Mouse (Mus musculus) midbrain, embryonic 15.5 days (tissue): ENCODE measurements at regions not wholly inside any gene's neighbourhood (a gene's known extent, or its start where the extent isn't known, plus 50 kb on each side); places are given as distances from the start of the nearest gene placed in this dataset.

Source experiments
- ATAC-seq: fragments of 200-750 bp; cut with Nextera tagmentation; replicated peaks from 2 replicates; pipeline ENCODE4 v1.8.0; 2017; ENCODE audit warnings: moderate TSS enrichment
- H3K27ac ChIP-seq: fragments of 300-500 bp; sonication (generic); 2 replicates; pipeline ENCODE4 v1.5.1; 2015; ENCODE audit warnings: mild to moderate bottlenecking, inconsistent platforms
- H3K27me3 ChIP-seq: fragments of 300-500 bp; sonication (generic); replicated peaks from 2 replicates; pipeline ENCODE4 v1.6.1; 2015; ENCODE audit warnings: inconsistent platforms
- H3K36me3 ChIP-seq: fragments of 300-500 bp; sonication (generic); replicated peaks from 2 replicates; pipeline ENCODE4 v1.6.1; 2015; ENCODE audit warnings: inconsistent platforms
- H3K4me1 ChIP-seq: fragments of 300-500 bp; sonication (generic); 2 replicates; pipeline ENCODE4 v1.6.1; 2015; ENCODE audit warnings: inconsistent platforms
- H3K4me2 ChIP-seq: fragments of 300-500 bp; sonication (generic); 2 replicates; pipeline ENCODE4 v1.6.1; 2015; ENCODE audit warnings: inconsistent platforms, mild to moderate bottlenecking, moderate library complexity
- H3K4me3 ChIP-seq: fragments of 300-500 bp; sonication (generic); 2 replicates; pipeline ENCODE4 v1.5.1; 2015; ENCODE audit warnings: mild to moderate bottlenecking, inconsistent platforms
- H3K9ac ChIP-seq: fragments of 300-500 bp; sonication (generic); 2 replicates; pipeline ENCODE4 v1.6.1; 2015; ENCODE audit warnings: mild to moderate bottlenecking, inconsistent platforms
- H3K9me3 ChIP-seq: fragments of 300-500 bp; sonication (generic); 2 replicates; pipeline ENCODE4 v1.6.1; 2016; ENCODE audit warnings: inconsistent platforms
- WGBS: fragments of 180-500 bp; shearing (Covaris S2); methylation state at CpG from one replicate; pipeline ENCODE4 v1.1.7; 2015; ENCODE audit warnings: mixed read lengths; 5-methylcytosine and 5-hydroxymethylcytosine counted together

- no peak overlapping the region for H3K27ac ChIP-seq
- H3K4me1 ChIP-seq, result peaks cover 18% of the 10 kb centered on the region
- H3K9ac ChIP-seq, result no peak overlapping the region
- H3K9me3 ChIP-seq, result no peaks in the 10 kb centered on the region
- no peak for ATAC-seq
- H3K4me2 ChIP-seq, result no peak overlapping the region
- H3K36me3 ChIP-seq, result no peaks in the 10 kb centered on the region
- WGBS, result 76% methylated on average over 4 of the region's 4 CpGs
- no peaks in the 10 kb centered on the region for H3K27me3 ChIP-seq
- H3K4me3 ChIP-seq, result no peak overlapping the region
These were observed 141.3 kb downstream of the Chst1 start for GRCm38 (mm10) chr2:92740776-92741295.

GRCm38 (mm10) chr2:92742025-92742424 lies 142.5 kb downstream of the Chst1 start:
- WGBS, result 78% methylated on average over 5 of the region's 5 CpGs

GRCm38 (mm10) chr2:92742671-92743070 lies 143.2 kb downstream of the Chst1 start:
- Histone ChIP-seq H3K27me3 (no peaks in the 10 kb centered on the region), H3K27ac (no peak overlapping the region), H3K9ac (no peak overlapping the region), H3K9me3 (no peaks in the 10 kb centered on the region), H3K4me2 (no peak overlapping the region), H3K4me1 (peaks cover 18% of the 10 kb centered on the region), H3K4me3 (no peak overlapping the region), H3K36me3 (no peaks in the 10 kb centered on the region)
- ATAC-seq, result no peak

More at GRCm38 (mm10) chr2:92742025-92742424, 142.5 kb downstream of the Chst1 start:
- Histone ChIP-seq H3K27me3 (no peaks in the 10 kb centered on the region), H3K4me1 (peaks cover 18% of the 10 kb centered on the region), H3K4me2 (no peak overlapping the region), H3K9ac (no peak overlapping the region), H3K9me3 (no peaks in the 10 kb centered on the region), H3K4me3 (no peak overlapping the region), H3K36me3 (no peaks in the 10 kb centered on the region), H3K27ac (no peak overlapping the region)
- no peak for ATAC-seq

- 44% methylated on average over 5 of the region's 5 CpGs for WGBS
- H3K9ac ChIP-seq, result no peak overlapping the region
- ATAC-seq, result peak; percentile 58; the same call in 1 of the 2 replicates
- H3K9me3 ChIP-seq, result no peaks in the 10 kb centered on the region
- no peak overlapping the region for H3K27ac ChIP-seq
- no peaks in the 10 kb centered on the region for H3K27me3 ChIP-seq
- H3K4me2 ChIP-seq, result no peak overlapping the region
- no peaks in the 10 kb centered on the region for H3K36me3 ChIP-seq
- H3K4me1 ChIP-seq, result peaks cover 14% of the 10 kb centered on the region
- H3K4me3 ChIP-seq, result no peak overlapping the region
These were observed 143.6 kb downstream of the Chst1 start for GRCm38 (mm10) chr2:92743152-92743551.

GRCm38 (mm10) chr2:92743911-92744310 lies 144.4 kb downstream of the Chst1 start:
- Histone ChIP-seq H3K27ac (no peak overlapping the region), H3K4me2 (no peak overlapping the region), H3K4me3 (no peak overlapping the region), H3K27me3 (no peaks in the 10 kb centered on the region), H3K36me3 (no peaks in the 10 kb centered on the region), H3K4me1 (peaks cover 13% of the 10 kb centered on the region), H3K9me3 (no peaks in the 10 kb centered on the region), H3K9ac (no peak overlapping the region)
- no peak for ATAC-seq
- WGBS, result 45% methylated on average over 5 of the region's 5 CpGs

- Histone ChIP-seq H3K9me3 (no peaks in the 10 kb centered on the region), H3K9ac (no peak overlapping the region), H3K4me2 (no peak overlapping the region), H3K4me1 (peaks cover 13% of the 10 kb centered on the region), H3K4me3 (no peak overlapping the region), H3K36me3 (no peaks in the 10 kb centered on the region), H3K27ac (no peak overlapping the region), H3K27me3 (no peaks in the 10 kb centered on the region)
- no peak for ATAC-seq
- WGBS, result 85% methylated on average over 2 of the region's 2 CpGs
These were observed 147.9 kb downstream of the Chst1 start for GRCm38 (mm10) chr2:92747406-92747805.

GRCm38 (mm10) chr2:92750116-92750515 lies 150.6 kb downstream of the Chst1 start:
- Histone ChIP-seq H3K27ac (no peak overlapping the region), H3K9me3 (no peaks in the 10 kb centered on the region), H3K4me2 (no peak overlapping the region), H3K4me3 (no peak overlapping the region), H3K36me3 (no peaks in the 10 kb centered on the region), H3K4me1 (no peaks in the 10 kb centered on the region), H3K9ac (no peak overlapping the region), H3K27me3 (no peaks in the 10 kb centered on the region)
- WGBS, result 41% methylated on average over 4 of the region's 4 CpGs
- ATAC-seq, result no peak

- Histone ChIP-seq H3K36me3 (no peaks in the 10 kb centered on the region), H3K4me2 (no peak overlapping the region), H3K9ac (no peak overlapping the region), H3K27ac (no peak overlapping the region), H3K27me3 (no peaks in the 10 kb centered on the region), H3K9me3 (no peaks in the 10 kb centered on the region), H3K4me3 (no peak overlapping the region), H3K4me1 (no peaks in the 10 kb centered on the region)
- ATAC-seq, result no peak
- WGBS, result 66% methylated on average over 4 of the region's 4 CpGs
These were observed 151.2 kb downstream of the Chst1 start for GRCm38 (mm10) chr2:92750672-92751071.

- Histone ChIP-seq H3K4me1 (no peaks in the 10 kb centered on the region), H3K27ac (no peak overlapping the region), H3K4me3 (no peak overlapping the region), H3K4me2 (no peak overlapping the region), H3K9ac (no peak overlapping the region), H3K27me3 (no peaks in the 10 kb centered on the region), H3K36me3 (no peaks in the 10 kb centered on the region), H3K9me3 (no peaks in the 10 kb centered on the region)
- no peak for ATAC-seq
- 56% methylated on average over 8 of the region's 8 CpGs for whole genome bisulfite sequencing
These were observed 151.7 kb downstream of the Chst1 start for GRCm38 (mm10) chr2:92751256-92751655.

GRCm38 (mm10) chr2:92752156-92752555 lies 152.6 kb downstream of the Chst1 start:
- no peak for ATAC-seq
- Histone ChIP-seq H3K27ac (no peak overlapping the region), H3K4me3 (no peak overlapping the region), H3K4me1 (no peaks in the 10 kb centered on the region), H3K9me3 (no peaks in the 10 kb centered on the region), H3K9ac (no peak overlapping the region), H3K27me3 (no peaks in the 10 kb centered on the region), H3K4me2 (no peak overlapping the region), H3K36me3 (no peaks in the 10 kb centered on the region)
- 89% methylated on average over 3 of the region's 3 CpGs for WGBS

- Histone ChIP-seq H3K4me3 (no peak overlapping the region), H3K4me2 (no peak overlapping the region), H3K27me3 (no peaks in the 10 kb centered on the region), H3K36me3 (no peaks in the 10 kb centered on the region), H3K27ac (no peak overlapping the region), H3K4me1 (no peaks in the 10 kb centered on the region), H3K9ac (no peak overlapping the region), H3K9me3 (no peaks in the 10 kb centered on the region)
- WGBS, result 83% methylated on average over 8 of the region's 8 CpGs
- no peak for ATAC-seq
These were observed 153.3 kb downstream of the Chst1 start for GRCm38 (mm10) chr2:92752794-92753193.

GRCm38 (mm10) chr2:92754505-92755280 lies 155.2 kb downstream of the Chst1 start:
- Histone ChIP-seq H3K9ac (no peak overlapping the region), H3K4me2 (no peak overlapping the region), H3K36me3 (no peaks in the 10 kb centered on the region), H3K4me3 (no peak overlapping the region), H3K27me3 (no peaks in the 10 kb centered on the region), H3K9me3 (no peaks in the 10 kb centered on the region), H3K4me1 (no peaks in the 10 kb centered on the region), H3K27ac (no peak overlapping the region)
- ATAC-seq, result no peak
- 62% methylated on average over 10 of the region's 10 CpGs for WGBS

- no peak for ATAC-seq
- no peaks in the 10 kb centered on the region for H3K9me3 ChIP-seq
- 97% methylated on average over 1 of the region's 1 CpGs for WGBS
- no peak overlapping the region for H3K9ac ChIP-seq
- no peaks in the 10 kb centered on the region for H3K27me3 ChIP-seq
- H3K4me3 ChIP-seq, result no peak overlapping the region
- H3K36me3 ChIP-seq, result no peaks in the 10 kb centered on the region
- no peak overlapping the region for H3K4me2 ChIP-seq
- H3K4me1 ChIP-seq, result no peaks in the 10 kb centered on the region
- no peak overlapping the region for H3K27ac ChIP-seq
These were observed 157.0 kb downstream of the Chst1 start for GRCm38 (mm10) chr2:92756491-92756890.
